Mouse (Mus musculus) c-Kit-negative CD71-positive TER-119-positive erythroid progenitor cells, embryonic 14.5 days (primary cell): ENCODE data around the gene Atpaf1.

ENCODE experiments used
- DNase-seq: peaks from one replicate; pipeline ENCODE4 v3.0.0-alpha.2; 2013; ENCODE audit warnings: low read depth, low spot score

The Atpaf1 gene

DNA sequence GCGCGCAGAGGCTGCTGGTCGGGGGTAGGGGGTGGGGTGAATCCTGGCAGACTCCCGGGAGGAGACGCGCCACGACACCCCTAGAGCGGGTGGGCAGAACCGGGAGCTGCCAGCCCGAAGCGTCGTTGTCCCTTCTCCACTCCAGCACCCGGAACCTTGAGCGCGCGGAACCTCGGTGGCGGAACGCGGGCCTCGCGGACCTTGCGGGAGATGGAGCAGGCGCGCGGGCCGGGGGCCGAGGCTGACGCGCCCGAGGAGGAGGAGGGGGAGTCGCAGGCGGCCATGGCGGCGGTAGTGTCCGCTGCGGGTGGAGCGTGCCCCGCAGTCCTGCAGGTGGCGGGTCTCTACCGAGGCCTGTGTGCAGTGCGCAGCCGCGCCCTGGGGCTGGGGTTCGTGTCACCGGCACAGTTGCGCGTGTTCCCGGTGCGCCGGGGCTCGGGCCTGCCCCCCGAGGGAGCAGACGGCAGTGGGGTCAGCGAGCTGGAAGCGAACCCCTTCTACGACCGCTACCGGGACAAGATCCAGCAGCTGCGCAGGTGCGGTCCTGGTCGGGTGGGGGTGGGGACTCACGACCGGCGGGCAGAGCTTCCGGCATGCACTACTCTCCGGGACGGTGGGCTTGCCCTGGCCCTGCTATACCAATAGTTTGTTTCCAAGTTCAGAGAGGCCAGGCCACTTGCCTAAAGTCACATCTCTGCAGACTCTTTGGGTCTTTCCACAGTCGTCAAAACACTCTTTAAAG lies at the start of gene Atpaf1:
Atpaf1 (plus strand) TSS at position 44 of the 742 bp plus-strand sequence.
- DNase-seq = peak; percentile 21

DNA sequence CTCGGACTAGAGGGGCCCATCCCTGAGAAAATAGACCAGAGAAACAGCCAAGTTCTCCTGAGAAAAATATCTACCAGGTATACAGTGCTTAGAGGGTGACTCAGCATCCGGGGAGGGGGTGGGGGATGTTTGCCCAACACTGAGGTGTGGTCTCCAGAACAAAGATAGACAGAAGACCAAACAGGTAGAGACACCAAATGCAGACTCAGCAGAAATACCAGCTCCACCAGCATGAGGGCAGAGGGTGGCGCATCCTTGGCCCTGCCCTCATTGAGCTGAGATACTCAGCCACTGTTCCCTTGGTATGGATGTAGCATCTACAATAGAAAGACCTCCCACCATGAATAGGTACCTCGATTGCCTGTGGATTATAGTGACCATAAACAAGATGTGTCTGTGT lies 49.7 kb upstream of the Atpaf1 start:
- no peak for DNase-seq

DNA sequence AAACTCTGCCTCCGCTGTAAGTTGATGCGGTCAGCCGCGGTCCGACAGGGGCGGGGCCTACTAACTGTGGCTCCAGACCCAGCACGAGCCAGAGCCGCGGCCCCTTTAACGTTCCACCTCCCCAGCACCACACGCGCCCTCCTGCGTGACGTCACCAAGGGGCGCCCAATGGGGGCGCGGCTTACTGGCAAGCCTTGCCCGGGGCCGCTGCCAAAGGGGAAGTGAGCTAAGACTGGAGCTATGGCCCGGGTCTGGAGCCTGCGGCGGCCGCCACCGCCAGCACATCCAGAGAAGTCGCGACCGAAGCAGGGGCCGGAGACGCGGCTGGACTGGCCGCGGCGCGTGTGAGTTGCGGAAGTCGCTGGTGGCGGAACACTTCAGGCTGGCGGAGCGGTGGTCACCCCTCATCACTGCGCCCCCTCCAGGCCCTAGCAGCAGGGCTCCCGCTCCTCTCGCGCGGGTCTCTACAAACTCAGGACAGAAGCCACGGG lies 47.0 kb upstream of the Atpaf1 start, which contains the start of gene Efcab14:
Efcab14 (plus strand) TSS at position 194 of the 491 bp plus-strand sequence.
- peak; percentile 92 for DNase-seq

- DNase-seq = no peak
Measured at GRCm38 (mm10) chr4:115738481-115738985, 46.1 kb upstream of the Atpaf1 start.

DNA sequence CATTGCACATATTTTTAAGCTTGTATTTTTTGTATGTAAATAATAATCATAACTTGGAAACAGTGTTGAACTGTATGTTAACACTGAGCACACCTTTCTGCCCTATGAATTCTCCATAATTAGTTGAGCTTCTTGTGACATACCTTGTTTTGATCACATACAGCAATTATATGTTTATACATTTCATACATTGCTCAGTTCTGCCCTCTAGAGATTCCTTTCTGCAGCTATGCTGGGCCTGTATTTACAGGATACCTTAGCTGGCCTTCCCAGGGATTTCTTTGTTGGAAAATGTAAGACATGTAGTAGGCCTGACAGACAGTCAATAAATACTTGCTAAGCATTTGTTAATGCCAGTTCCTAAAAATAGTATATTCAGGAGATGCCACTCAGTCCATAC lies 42.0 kb upstream of the Atpaf1 start:
- DNase-seq = no peak

DNA sequence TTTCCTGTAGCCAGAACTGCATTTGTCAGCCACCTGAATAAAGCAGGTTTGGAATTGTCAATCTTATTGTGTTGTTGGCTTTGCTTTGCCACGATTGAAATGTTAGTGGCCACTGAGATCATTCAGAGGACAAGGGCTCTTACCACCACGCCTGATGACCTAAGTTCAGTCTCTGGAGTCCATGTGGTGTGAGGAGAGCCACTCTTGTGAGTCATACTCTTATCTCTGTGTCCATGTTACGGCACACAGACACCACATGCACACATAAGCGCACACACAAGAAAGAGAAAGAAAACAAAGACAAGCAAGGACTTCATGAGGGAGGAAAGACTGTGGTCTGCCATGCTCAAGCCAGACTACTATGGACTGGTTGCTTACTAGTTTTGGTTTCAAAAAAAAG lies 41.5 kb upstream of the Atpaf1 start:
- DNase-seq = no peak

DNA sequence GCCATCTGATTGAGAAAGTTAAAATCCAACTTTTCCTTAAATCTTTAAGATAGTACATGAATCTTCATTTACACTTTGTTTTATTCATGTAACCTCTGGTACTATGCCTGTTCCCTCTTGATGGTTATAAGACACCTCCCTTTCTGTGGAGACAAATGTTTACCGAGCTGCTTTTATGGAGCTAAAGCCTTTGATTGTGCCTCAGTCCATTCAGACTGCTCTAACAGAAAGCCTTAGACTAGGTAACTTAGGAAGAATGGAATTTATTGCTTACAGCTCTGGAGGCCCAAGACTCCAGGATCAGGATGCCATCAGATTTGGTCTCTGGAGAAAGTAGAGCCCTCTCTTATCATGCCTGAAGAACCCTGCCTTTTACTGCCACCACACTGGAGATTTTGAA lies 36.4 kb upstream of the Atpaf1 start:
- DNase-seq = no peak

DNA sequence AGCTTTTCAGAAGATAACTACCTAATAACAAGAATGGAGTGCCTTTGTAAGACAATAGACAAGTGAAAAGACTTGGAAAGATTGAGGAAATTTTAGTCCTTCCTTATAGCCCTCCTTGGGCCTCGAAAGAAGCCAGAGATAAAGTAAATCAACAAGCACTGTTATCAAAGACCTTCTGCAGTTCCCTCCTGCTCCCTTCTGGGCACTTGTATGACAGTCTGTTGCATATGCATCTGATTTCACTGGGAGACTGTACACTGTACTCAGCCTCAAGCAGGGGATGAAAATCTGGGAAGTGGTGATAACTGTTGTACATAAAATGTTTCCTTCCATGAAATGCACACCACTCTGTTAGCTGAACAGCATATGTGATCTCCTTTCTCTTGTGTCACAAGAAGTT lies 35.3 kb upstream of the Atpaf1 start:
- DNase-seq = no peak

DNA sequence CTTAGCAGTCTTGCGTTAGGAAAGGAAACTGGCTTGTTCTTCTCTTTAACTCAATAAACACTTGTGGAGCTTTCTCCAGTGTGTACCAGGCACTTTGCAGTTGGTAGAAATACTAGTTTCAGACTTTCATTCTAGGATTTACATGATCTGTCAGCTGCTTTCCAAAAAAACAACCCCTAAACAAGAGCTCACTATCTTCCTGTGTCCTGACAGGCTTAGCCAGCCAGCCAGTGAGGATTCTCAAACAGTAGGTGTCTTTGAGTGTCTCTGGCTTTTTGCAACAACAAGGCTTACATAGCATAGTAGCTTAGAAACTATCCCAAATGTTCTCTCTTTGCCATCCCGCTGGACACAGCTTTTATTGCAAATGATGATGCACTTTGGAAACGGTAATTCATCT lies 30.5 kb upstream of the Atpaf1 start:
- DNase-seq = no peak

GRCm38 (mm10) chr4:115754851-115755250 lies 29.8 kb upstream of the Atpaf1 start:
- DNase-seq = no peak

- no peak for DNase-seq
Measured at GRCm38 (mm10) chr4:115761206-115761605, 23.4 kb upstream of the Atpaf1 start.

- DNase-seq = no peak
Measured at GRCm38 (mm10) chr4:115764581-115764980, 20.0 kb upstream of the Atpaf1 start.

DNA sequence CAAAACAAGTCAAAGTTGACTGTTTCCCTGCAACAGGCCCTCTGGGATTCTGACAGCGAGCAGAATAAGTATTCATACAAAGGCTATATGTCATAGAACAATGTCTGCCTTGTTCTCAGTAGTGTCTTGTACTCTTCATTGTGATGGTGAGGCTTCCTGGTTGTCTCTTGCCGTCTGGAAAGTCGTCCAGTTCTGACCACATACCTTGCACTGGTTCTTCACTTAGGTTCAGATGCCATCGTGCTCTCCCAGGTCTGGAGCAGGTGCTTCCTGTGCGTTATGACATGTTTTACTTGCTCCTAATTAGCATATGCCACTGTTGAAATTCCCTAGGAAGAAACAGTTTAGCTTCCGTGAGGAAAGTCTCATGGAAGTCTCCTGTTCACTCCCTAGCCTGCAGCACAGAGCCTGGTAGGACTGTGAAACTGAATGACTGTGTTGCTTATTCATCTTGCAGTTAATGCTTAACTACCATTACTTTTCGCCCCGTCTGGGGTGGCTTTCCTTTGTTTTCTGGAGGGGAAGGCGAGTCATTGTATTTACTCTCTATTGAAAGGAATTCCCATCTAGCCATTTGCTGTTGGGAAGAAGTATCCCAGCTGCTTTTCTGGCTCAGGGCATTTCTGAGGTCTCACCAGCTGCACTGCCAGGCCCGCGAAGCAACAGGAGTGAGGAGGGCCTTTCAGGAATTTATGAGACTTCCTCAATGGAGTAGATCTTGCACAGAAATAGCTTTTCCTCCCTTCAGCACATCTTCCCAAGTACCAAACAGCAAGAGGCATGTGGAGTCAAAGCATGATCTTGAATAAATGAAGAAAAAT lies 16.8 kb upstream of the Atpaf1 start:
- DNase-seq = no peak

DNA sequence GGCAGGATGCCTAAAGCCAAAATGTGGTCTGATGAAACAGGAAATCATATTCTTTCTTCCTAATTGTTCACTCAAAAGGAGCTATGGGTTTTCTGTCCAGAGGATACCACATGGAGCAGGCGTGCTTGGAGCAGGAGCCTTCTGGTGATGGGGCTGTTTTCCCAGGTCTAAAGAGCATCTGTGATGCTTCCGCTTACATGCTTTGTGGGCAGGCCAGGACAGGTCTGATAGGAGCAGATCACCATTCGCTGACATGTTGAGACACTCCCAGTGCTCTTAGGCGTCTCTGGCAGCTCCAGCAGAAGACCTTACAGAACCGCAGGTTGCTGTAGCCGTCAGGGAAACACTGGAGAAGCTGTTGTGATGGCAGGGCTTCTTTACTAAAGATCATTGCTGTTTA lies 9.6 kb upstream of the Atpaf1 start:
- no peak for DNase-seq

DNA sequence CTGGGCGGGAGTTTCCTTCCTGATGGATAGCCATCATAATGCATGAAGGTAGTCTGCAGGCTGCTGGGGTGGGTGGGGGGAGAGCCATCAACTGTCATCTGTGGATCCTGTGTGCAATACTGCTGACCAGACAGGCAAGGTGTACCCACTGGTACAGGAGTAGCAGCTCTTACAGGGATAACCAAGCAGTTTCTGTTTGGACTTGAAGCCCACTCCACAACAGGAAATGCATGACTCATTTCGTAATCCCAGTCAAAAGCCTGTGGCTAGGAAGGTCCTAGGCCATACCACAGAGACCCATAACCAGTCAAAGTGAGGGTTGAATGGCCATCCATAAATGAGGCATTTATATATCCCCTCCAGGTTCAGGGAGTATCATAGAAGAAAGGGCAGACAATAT lies 7.0 kb upstream of the Atpaf1 start:
- no peak for DNase-seq

GRCm38 (mm10) chr4:115780269-115780668 lies 4.3 kb upstream of the Atpaf1 start:
- no peak for DNase-seq

- no peak for DNase-seq
Measured at GRCm38 (mm10) chr4:115780918-115781317, 3.7 kb upstream of the Atpaf1 start, which contains the start of gene Tex38. Tex38 (minus strand) TSS chr4:115781018.

- DNase-seq = no peak
Measured at GRCm38 (mm10) chr4:115782026-115782805, 2.4 kb upstream of the Atpaf1 start.

- peak; percentile 6 for DNase-seq
Measured at GRCm38 (mm10) chr4:115785511-115786034, 961 bp downstream of the Atpaf1 start.

GRCm38 (mm10) chr4:115790864-115791263 lies 6.3 kb downstream of the Atpaf1 start:
- DNase-seq = no peak

DNA sequence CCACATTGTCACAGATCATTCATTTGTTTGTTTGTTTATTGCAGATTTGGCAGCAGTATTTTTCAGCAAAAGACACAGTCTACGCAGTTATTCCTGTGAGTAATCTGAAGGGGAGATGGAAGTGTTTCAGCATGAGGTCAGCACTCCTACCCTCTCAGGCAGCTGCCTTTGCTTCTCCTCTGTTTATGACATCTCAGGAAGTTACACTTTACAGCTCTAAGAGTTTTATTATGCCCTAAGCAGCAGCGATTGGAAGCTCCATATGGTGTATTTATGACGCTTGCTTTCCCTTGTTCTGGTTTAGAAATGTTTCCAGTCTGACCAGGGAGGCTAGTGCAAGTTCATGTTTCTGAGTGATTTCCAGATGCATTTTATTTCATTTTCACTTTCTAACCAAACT lies 10.7 kb downstream of the Atpaf1 start:
- DNase-seq = no peak
